Mouse (Mus musculus) frontal cortex, postnatal 25 days (tissue): ENCODE results near the gene Anp32a.

Experiments used
- DNase-seq, 2 experiments: peaks; one replicate each; pipeline ENCODE4 v3.0.0; 2022; ENCODE audit warnings: low spot score in 2 of 2

Gene Anp32a

DNA sequence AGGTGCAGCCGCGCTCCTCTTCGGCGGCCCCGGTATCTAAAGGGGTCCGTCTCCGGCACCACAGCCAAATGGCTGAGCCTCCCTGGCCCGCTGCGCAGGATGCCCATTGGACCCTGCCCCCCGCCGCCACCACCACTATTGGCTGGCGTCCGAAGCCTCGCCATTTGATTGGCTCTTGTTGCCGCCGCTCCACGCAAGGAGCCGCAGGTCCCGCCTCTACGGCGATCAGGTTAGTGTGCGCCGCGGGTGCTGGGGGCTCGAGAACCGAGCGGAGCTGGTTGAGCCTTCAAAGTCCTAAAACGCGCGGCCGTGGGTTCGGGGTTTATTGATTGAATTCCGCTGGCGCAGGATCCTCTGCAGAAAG, at the start of gene Anp32a:
Gene Anp32a (plus strand): TSS at position 171 of the 364 bp plus-strand sequence.
- DNase-seq, result peak; percentile 97 to 98

DNA sequence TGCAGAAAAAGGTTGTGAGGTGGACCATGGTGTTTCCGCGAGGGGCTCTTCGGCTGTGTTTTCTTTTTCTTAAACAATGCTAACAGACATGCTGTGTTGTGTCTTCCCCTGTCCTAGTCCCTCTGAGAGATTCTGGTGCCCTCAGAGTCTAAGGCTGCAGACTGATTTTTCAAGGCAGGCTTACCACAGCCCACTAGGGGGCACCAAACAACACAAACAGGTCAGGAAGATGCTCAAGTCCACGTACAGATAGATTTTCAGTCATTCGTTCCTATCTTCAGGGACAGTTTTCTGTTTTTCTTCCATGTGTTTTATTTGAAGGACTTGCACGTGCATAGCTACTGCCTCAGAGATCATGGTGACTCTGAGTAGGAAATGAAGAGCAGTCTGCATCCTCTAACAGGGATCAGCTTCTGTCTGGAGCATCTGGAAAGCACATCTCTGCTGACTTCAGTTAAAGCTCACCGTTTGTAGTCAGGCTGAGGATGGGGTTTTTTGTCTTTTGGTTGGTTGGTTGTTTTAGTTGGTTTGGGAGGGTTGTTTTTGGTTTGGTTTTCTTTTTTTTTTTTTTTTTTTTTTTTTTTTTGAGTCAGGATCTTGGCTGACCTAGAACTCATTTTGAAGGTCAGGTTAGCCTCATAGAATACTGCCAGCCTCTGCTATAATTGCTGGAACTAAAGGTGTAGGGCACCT, 45.9 kb upstream of the Anp32a start:
- peak; percentile 72 to 81 for DNase-seq

DNA sequence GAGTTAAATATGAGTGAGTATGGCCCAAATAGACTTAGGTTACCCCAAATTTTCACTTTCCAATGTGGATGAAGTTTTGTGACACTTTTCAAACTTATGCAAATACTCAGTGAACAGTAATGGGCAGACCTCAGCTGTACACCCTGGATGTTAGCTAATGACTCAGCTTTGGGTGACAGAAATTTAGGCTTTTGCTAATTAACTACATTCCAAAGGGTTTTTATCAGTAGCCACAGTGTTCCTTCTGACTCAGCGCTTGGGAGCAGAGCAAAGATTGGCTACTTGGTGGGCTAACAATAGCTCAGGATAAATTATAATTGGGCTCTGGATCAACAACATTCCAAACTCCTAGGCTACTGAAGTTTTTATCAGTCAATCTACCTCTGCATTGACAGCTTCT, 44.2 kb upstream of the Anp32a start:
- DNase-seq, result no peak

DNA sequence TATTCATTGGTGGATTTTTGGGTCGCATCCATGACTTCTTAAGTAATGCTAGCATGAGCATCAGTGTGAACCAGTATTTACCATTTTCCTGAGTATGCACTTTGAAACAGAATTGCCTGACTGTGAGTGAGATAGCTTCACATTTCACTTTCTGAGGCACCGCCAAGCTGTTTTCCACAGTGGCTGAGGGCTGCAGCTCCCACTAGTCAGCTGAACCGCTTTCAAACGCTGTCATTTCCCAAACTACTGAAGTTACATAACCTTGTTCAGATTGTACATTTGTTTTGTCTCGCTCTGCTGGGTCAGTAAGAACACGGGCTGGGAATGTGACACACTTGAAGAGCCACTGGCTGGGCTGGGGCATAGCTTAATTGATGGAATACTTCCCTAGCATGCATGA, 25.5 kb upstream of the Anp32a start:
- DNase-seq, result no peak

DNA sequence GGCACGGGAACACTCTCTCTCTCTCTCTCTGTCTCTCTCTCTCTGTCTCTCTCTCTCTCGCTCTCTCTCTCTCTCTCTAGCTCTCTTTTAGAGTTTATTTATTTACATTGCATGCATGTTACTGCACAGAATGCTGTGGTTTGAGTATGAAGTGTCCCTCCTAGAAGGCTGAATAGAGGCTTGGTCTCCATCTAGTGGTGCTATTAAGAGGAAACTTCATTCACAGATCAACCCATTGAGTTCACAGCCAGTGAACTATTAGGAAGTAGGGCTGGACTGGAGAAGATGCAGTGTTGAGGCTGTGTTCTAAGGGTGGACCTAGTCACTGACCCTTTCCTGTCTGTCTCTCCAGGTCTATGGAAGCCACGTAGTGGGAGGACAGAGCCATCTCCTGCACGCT, 22.4 kb upstream of the Anp32a start:
- DNase-seq, result no peak

DNA sequence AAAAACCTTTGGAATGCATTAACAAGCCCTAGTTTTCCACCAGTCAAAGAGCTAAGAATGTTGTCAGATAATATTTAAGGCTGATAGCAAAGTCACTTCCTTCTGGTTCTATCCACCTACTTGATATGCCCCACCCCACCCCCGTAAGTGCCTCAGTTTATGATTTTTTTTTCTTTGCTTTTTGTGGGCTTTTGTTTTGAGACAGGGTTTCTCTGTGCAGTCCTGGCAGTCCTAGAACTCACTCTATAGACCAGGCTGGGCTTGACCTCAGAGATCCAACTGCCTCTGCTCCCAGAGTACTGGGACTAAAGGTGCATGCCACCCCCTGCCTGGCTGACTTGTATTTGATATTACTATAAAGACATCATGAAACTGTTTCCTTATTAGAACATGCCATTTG, 17.3 kb upstream of the Anp32a start:
- DNase-seq, result no peak

DNA sequence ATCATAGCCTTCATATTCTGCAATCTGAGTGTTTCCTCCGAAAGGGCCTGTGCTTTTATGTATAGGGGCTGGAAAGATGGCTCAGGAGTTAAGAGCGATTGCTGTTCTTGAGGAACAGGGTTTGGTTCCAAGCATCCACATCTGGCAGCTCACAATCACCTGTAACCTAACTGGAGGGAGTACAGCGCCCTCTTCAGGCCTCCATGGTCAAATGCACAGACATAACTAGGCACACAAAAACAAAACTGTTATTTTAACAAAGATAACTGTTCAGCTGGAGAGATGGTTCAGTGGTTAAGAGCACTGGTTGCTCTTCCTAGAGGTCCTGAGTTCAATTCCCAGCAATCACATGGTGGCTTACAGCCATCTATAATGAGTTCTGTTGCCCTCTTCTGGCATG, 15.1 kb upstream of the Anp32a start:
- no peak for DNase-seq

DNA sequence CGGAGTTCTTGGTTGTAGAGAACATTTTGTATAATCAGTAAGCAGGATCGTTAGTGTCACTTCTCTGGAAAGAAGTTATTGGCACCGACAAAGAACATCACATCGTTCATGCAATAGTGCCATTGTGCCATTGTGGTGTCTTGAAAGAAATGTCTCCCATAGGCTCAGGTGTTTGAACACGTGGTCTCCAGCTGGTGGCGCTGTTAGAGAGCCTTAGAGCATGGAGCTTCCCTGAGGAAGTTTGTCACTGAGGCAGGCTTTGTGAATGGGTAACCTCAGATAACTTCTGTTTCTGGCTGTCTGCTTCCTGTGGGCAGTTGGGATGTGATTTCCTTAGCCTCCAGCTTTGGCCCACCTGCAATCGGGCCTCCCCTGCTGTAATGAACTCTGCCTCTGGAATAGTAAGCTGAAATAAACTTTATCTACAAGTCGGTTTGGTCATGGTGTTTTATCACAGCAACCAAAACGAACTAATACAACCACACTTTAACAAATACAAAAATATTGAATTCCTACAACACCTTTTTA, 6.7 kb upstream of the Anp32a start:
- DNase-seq, result no peak

DNA sequence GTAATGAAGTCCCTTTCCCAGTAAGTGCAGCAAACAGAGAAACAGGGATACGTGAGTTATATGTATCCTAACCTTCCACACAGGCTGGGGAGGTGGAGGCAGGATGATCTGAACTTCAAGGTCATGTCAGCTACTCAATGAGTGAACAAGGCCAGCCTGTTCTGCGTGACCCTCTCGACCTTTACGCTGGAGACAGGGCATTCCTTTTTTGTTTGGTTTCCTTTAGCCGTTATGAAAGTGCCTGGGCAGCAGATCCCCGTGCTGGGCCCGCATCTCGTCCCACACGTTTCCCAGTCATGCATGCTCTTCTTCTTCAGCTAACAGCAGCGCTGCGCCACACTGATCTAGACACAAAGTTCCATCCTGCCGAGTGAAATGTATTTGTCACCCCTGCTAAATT, 5.7 kb upstream of the Anp32a start:
- DNase-seq, result no peak

DNA sequence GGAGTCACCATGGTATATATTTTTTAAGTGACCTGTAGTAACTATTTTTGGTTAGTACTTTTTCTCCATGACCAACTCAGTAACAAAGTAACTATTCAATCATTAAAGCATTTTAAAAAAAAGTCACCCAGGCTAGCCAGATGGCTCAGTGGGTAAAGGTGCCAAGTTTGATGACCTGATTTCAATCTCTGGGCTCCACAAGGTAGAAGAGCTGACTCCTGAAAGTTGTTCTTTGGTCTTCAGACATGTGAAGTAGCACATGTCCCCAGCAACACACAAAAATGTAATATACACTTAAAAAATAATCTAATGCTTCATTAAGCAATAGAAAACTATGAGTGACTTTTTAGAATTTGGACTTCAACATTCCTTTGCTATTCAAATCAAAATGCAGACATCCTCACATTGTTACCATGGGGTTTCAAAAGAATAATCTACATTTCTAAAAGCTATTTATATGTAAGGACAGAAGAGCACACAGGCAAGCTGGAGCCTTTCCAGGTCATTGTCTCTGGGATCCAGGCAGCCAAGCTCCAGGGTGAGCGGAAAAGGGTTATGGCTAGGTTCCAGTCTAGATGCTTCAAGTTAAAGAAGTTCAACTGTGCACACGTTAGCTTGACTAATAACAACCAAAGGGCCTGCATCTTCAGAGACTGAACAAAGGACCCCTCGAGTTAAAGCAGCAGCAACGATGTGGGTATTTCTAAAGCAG, 3.0 kb upstream of the Anp32a start:
- DNase-seq, result no peak

DNA sequence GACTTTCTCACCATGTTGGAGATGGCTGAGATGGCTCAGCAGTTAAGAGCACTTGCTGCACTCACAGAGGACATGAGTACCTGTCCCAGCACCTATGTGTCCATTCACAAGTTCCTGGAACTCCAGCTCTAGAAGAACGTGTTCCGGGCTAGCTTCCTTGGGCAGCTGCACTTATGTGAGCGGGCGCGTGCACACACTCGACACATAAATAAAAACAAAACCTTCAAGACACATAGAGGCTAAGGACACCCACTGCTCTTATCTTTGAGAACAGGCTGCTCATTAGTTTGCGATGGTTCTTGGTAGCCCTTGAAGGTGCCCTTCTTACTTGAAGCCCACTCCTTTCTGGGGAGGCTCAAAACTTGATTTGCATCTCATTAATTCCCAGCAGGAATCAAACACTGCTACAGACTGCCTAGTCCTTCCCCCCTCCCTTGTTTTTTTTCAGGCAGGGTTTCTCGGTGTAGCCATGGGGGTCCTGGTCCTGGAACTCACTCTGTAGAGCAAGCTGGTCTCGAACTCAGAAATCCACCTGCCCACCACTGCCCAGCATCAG, 2.4 kb upstream of the Anp32a start:
- no peak for DNase-seq

DNA sequence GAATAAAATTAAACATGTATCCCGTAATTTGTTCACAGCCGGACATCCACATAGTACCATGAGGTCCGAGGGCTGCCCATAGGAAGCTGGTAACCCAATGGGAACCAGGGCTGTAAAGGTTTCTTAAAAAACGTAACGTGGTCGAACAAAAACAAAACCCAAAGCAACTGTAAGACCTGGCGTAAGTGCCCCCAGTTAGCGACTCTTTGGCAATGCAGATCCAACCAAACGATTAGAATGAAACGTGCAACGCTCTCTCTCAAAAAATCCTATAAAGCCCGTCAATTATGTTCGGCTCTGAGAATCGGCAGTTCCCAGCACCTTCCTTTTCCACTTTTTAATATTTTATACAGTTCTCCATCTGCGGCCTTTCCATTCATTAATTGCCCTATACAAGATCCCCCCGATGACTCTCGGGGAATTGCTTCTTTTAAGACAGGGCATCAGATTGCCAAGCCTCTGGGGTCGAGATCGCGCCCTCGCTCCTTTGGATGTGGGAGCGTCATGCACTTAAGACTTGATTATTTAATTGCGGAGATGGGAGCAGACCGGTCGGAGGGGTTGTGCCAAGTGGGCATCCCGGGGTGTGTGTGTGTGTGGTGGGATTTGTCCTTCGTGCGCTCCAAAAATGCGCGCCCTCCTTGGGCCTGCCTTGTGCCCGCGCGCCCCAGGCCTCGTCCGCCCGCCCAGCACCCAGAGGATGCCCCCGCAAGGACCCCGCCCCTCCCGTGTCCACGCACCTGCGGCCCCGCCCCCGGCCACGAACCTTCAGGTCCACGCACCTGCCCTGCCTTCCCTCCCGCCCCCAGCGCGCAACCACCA, 581 bp upstream of the Anp32a start:
- no peak for DNase-seq

DNA sequence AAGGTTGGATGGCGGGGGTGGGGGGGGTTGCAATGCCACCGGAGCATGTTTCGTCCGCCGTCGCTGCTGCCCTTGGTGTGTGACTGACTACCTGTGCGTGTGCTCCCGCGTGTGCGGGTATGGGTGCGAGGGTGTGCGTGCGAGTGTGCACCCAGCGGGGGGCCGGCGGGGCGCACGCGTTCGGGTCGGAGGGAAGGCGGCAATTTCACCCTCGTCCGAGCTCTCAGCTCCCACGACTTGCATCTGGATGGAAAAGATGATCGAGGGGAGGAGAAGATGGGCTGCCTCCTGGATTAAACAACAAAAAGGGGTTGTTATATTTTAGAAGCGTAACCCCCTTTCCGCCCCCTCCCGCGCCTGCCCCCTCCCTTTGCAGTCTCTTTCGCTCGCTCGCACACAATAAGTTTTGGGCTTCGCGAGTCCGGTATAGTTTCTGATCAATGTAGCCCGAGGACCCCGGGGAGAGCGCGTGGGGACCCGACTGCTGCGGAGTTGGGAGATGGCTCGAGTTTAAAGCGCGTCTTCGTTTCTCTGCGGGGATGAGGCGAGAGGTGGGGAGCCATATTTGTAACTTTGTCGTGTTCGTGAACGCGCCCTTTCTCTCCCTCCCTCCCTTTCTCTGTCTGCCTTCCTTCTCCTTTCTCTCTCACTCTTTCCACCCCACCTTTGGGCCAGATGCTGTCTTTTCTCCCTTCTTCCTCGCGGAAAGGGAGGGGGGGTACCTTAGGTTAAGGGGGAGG, 778 bp downstream of the Anp32a start:
- peak in 1 of 2 experiments; percentile 11 for DNase-seq

DNA sequence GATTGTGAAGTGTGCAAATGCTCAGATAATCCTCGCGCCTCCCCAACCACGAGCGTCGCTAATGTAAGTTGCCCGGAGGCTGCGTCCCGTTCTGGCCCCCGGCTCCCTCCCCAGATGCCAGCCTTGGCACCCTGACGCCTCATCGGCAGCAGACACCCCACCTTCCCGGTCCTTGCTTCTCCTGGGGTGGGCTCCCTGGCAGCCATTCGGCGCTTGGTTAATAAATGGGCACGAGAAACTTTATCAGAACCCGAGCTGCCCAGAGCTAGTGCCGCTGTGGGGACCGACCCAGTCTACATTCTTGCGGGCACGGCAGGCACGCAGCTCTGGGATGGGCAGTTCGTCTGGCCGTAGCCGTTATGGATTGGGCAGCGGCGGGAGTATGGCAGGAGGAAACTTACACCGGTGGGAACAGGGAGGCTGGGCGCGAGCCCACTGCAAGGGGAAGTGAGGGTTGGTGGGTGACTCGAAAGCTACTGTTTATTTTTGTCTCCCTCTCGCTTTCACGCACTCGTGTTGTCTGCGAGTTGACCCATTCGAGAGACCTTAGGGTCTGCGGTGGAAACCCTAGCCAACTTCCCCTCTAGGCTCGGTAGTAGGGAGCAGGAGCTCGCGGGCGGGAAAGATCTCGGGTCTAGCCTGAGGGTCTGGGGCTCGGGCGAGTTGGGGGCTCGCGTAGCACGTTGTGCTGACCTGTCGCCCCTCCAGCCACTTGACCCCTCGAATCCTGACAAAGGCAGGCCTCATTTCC, 1.5 kb downstream of the Anp32a start:
- peak in 1 of 2 experiments; percentile 41 for DNase-seq

DNA sequence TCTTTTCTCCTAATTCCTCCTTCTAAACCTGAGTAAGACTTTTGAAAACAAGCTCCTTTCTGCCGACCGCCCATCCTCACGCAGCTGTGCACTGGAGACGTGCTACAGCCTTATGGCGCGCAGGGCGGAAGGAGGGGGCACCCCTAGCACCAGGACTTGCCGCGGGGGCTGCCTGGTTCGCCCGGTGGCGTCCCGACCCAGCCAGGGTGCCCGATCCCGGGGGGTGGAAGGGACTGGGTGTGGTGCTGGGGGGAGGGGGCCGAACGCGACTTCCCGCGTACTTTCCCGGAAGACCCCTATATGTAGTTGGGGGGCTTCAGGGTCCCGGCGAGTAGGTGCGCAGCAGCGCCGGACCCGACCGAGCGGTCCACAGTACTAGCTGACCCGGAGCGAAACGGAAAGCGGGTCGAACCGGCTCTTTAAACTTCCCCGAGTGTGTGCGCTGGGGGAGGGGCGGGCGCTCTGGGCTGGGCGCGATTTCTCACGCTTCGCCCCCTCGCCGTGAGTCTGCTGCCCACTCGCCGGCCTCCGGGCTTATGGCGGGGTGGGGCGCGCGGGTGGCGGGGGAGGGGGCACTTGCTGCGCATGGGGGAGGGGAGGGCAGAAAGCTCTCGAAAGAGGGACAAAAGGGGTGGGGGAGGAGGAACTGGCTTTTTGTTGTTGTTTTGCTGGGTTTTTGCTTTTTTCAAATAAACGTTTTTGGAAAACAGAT, 2.3 kb downstream of the Anp32a start:
- peak; percentile 51 to 69 for DNase-seq

DNA sequence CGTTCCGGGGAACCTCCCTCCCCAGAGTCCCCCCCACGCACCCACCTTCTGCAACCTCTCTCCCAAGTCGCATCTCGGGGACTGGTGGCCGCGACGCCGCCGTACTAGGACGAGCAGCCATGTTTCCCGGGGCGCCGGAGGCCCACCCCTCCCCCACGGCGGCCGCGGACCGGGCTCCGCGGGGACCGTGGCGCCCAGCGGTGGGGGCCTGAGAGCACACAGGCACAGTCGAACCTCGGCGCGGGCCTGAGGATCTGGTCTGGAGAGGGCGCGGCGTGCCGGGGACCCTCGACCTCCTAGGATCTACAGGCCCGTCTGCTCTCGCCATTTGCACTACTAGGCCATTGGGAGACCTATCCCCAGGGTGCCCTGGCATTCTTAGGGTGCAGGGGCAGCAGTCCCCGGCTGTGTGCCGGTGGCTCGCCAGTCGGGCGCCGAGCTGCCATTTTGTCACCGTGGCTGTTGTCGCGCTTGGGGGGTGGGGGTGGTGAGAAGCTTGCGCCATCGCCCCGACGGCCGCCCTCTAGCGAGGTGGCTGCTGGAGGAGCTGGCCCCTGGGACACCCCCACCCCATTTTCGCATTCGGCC, 2.9 kb downstream of the Anp32a start:
- peak; percentile 46 to 53 for DNase-seq

DNA sequence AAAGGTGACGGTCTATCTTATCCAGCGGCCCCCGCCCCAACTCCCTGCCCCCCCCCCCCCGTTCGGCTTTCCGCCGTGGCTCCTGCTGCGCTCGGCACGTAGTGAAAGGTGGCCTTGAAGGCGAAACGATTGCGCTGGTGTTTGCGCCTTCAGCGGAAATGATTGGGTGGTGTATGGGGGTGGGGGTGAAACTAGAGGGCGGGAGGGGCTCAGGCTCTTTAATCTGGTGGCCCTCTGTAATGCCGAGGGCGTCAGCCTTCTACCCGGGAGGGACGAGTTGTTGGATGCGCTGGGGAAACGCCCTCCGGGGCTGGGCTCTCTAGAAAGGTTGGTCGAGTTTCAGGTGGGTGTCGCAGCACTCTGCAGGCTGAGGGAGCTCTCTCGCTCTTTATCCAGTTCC, 3.5 kb downstream of the Anp32a start:
- DNase-seq, result peak in 1 of 2 experiments; percentile 47

DNA sequence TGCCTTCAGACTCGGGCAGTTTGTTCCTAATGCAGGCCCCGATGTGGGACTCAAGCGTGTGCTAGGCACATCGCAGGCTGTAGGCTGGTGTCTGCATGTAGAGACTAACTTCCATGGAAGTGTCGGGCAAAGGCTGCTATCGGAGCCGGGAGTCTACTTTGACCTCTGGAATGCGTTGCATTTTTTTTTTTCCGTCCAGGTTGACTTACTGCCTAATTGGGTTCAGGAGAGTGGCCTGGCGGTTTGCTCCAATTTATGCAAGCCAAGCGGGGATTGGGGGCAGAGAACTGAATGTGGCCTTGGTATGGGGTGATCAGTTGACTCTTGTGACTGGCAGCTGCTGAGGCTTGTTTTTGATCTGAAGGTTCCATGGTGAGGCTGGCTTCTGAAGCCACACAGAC, 4.0 kb downstream of the Anp32a start:
- DNase-seq, result no peak

DNA sequence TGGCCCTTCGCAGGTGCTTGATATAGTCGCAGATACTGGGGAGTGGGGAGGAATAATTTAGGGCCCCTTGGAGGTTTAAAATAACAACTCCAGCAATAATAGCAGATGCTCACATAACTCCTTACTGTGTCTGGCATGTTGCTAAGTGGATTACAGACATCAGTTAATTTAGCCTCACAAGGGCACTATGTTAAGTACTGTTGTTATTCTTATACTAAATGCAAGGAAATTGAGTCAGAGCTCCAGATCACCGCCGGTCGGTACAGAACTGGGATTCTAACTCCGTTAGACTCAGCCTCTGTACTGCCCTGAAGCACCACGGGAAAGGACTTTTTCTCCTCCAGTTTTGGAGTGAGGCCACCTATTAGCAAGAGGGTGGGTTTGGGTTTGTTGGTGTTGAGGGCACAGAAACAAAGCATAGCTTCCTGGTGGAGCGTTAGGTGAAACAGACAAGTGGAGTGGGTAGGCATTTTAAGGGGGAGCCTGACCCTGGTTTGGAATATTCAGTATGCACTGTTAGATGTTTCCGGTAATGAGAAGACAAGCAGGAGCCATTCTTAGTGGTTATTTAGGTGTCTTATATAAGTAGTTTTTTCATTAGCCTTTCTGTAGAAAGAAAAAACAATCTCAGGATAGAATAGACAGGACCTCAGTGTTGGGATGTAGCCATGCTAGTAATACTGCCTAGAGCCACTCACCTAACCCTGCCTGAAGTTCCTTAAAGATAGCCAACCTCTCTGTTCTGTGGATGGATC, 4.7 kb downstream of the Anp32a start:
- DNase-seq, result no peak
